ENCODE assay signal across 8 mouse cellular contexts in genomic region chr13:102903689-102904088, GRCm38 (mm10).
DNase-seq lines count a peak whose midpoint lies in the region; ATAC-seq and TF ChIP-seq lines count a peak whose summit lies in the region.

No protein-coding gene starts in this region.

- H3K9me3 ChIP-seq in heart, embryonic 16.5 days (replicated peaks; ENCODE audit: control insufficient read depth, low read length), result no peaks in the 10 kb centered on the region
- no peaks in the 10 kb centered on the region for H3K9me3 ChIP-seq in lung, postnatal 0 days (ENCODE audit: low read length)
- no peaks in the 10 kb centered on the region for H3K9me3 ChIP-seq in embryonic facial prominence, embryonic 15.5 days (replicated peaks)
- no peaks in the 10 kb centered on the region for H3K9me3 ChIP-seq in limb, embryonic 15.5 days

- no peaks in the 10 kb centered on the region for H3K36me3 ChIP-seq in heart, embryonic 16.5 days (ENCODE audit: control insufficient read depth, insufficient read depth)
- no peaks in the 10 kb centered on the region for H3K36me3 ChIP-seq in lung, postnatal 0 days (ENCODE audit: insufficient read depth, low read length)
- no peaks in the 10 kb centered on the region for H3K36me3 ChIP-seq in embryonic facial prominence, embryonic 15.5 days
- H3K36me3 ChIP-seq in limb, embryonic 15.5 days, result no peaks in the 10 kb centered on the region

- no peaks in the 10 kb centered on the region for H3K27me3 ChIP-seq in heart, embryonic 16.5 days (ENCODE audit: control insufficient read depth, insufficient read depth, low read length)
- H3K27me3 ChIP-seq in lung, postnatal 0 days (replicated peaks; ENCODE audit: insufficient read depth, low read length), result no peaks in the 10 kb centered on the region
- no peaks in the 10 kb centered on the region for H3K27me3 ChIP-seq in embryonic facial prominence, embryonic 15.5 days
- H3K27me3 ChIP-seq in limb, embryonic 15.5 days, result no peaks in the 10 kb centered on the region

- H3K4me3 ChIP-seq in heart, embryonic 16.5 days (ENCODE audit: low read length), result peak overlapping the region; percentile 49
- H3K4me3 ChIP-seq in lung, postnatal 0 days (ENCODE audit: low read depth, low read length), result peak overlapping the region; percentile 23; the same call in 1 of the 2 replicates
- peak overlapping the region; percentile 26; the same call in 1 of the 2 replicates for H3K4me3 ChIP-seq in embryonic facial prominence, embryonic 15.5 days (replicated peaks)
- no peak overlapping the region for H3K4me3 ChIP-seq in limb, embryonic 15.5 days

- 0 out of 2 replicates have a peak overlapping the region, but pooled peaks have one; percentile 34 for H3K9ac ChIP-seq in heart, embryonic 16.5 days (ENCODE audit: low read length)
- H3K9ac ChIP-seq in lung, postnatal 0 days (replicated peaks; ENCODE audit: low read depth), result no peak overlapping the region
- H3K9ac ChIP-seq in embryonic facial prominence, embryonic 15.5 days, result no peak overlapping the region
- no peak overlapping the region for H3K9ac ChIP-seq in limb, embryonic 15.5 days

- peak overlapping the region; percentile 61 for H3K4me2 ChIP-seq in heart, embryonic 16.5 days (ENCODE audit: low read depth, low read length)
- peak overlapping the region; percentile 71; the same call in 1 of the 2 replicates for H3K4me2 ChIP-seq in lung, postnatal 0 days (replicated peaks; ENCODE audit: low read depth, low read length)
- peak overlapping the region; percentile 42 for H3K4me2 ChIP-seq in embryonic facial prominence, embryonic 15.5 days (replicated peaks)
- H3K4me2 ChIP-seq in limb, embryonic 15.5 days, result 0 out of 2 replicates have a peak overlapping the region, but pooled peaks have one; percentile 22

- WGBS in heart, embryonic 16.5 days, result 66% methylated on average over 4 of the region's 4 CpGs
- WGBS in lung, postnatal 0 days, result 59% methylated on average over 4 of the region's 4 CpGs
- 73% methylated on average over 4 of the region's 4 CpGs for WGBS in embryonic facial prominence, embryonic 15.5 days
- 68% methylated on average over 4 of the region's 4 CpGs for WGBS in limb, embryonic 15.5 days

- intact Hi-C loops in left cerebral cortex, postnatal 36 days (cut with DNase I), result no loop called here

- ATAC-seq in heart, embryonic 16.5 days (replicated peaks; ENCODE audit: extremely low read depth, insufficient read depth, low FRiP score), result no peak
- ATAC-seq in lung, postnatal 0 days, result no peak
- ATAC-seq in embryonic facial prominence, embryonic 15.5 days (ENCODE audit: insufficient number of reproducible peaks, low FRiP score, low TSS enrichment, low read depth), result no peak
- ATAC-seq in limb, embryonic 15.5 days (ENCODE audit: insufficient number of reproducible peaks, low FRiP score, low TSS enrichment, low read depth), result no peak

- TF ChIP-seq EP300 in lung, postnatal 0 days (IDR thresholded peaks at IDR 0.05), result no peak

- no peak for TF ChIP-seq CTCF in lung, postnatal 0 days (IDR thresholded peaks at IDR 0.05)

- H3K27ac ChIP-seq in heart, embryonic 16.5 days (ENCODE audit: low read length), result no peak overlapping the region
- H3K27ac ChIP-seq in lung, postnatal 0 days (ENCODE audit: low read length), result no peak overlapping the region
- no peak overlapping the region for H3K27ac ChIP-seq in embryonic facial prominence, embryonic 15.5 days (replicated peaks)
- no peak overlapping the region for H3K27ac ChIP-seq in limb, embryonic 15.5 days

- peaks cover 28% of the 10 kb centered on the region for H3K4me1 ChIP-seq in heart, embryonic 16.5 days (ENCODE audit: control insufficient read depth, insufficient read depth, low read length)
- peaks cover 12% of the 10 kb centered on the region; the same call in 1 of the 2 replicates for H3K4me1 ChIP-seq in lung, postnatal 0 days (ENCODE audit: insufficient read depth, low read depth, low read length)
- peaks cover 43% of the 10 kb centered on the region for H3K4me1 ChIP-seq in embryonic facial prominence, embryonic 15.5 days
- H3K4me1 ChIP-seq in limb, embryonic 15.5 days, result peaks cover 25% of the 10 kb centered on the region

- no peak for DNase-seq in heart, postnatal 4 days
- DNase-seq in lung, postnatal 0 days (ENCODE audit: low spot score), result no peak
- no peak for DNase-seq in lung, postnatal 10 days
- DNase-seq in right cerebral cortex, postnatal 10 days (ENCODE audit: low spot score in 2 of 2), result no peak
- no peak for DNase-seq in left cerebral cortex, postnatal 36 days (ENCODE audit: low spot score in 2 of 2)
